Mouse (Mus musculus): ENCODE results near the gene Stk4. TPM values are rescaled to one million over a fixed set of nuclear protein-coding genes. Genes with fewer than 3 reads are reported as not detected.
A peak's percentile ranks its signal among the peaks of the same experiment; 100 is the strongest.

The Stk4 gene
- polyA plus RNA-seq, 1 experiment from 2014 or later: 15.2 TPM

GRCm38 (mm10) chr2:164111546-164111945 is 41.4 kb downstream of the Stk4 start:
- H3K27ac ChIP-seq: no peak overlapping the region
- H3K9me3 ChIP-seq (replicated peaks; ENCODE audit: low read length): no peaks in the 10 kb centered on the region
- no peak overlapping the region for H3K4me3 ChIP-seq (replicated peaks; ENCODE audit: low read depth, low read length)
- ATAC-seq (replicated peaks; ENCODE audit: low FRiP score, low read depth) (no peak), DNase-seq (ENCODE audit: low spot score) (peak; percentile 24)
- no peak overlapping the region for H3K4me2 ChIP-seq (ENCODE audit: low read length)
- no peaks in the 10 kb centered on the region for H3K4me1 ChIP-seq (replicated peaks; ENCODE audit: insufficient read depth, low read length)
- no peak for TF ChIP-seq CTCF (IDR thresholded peaks at IDR 0.05; ENCODE audit: low read depth)
- no peak overlapping the region for H3K9ac ChIP-seq (ENCODE audit: low read depth, low read length)
- H3K36me3 ChIP-seq (ENCODE audit: insufficient read depth, low read length): no peaks in the 10 kb centered on the region
- 68% methylated on average over 8 of the region's 8 CpGs for WGBS
- H3K27me3 ChIP-seq (ENCODE audit: insufficient read depth, low read length): no peaks in the 10 kb centered on the region

- H3K9ac ChIP-seq (ENCODE audit: low read depth, low read length): no peak overlapping the region
- no peaks in the 10 kb centered on the region for H3K27me3 ChIP-seq (ENCODE audit: insufficient read depth, low read length)
- no peak overlapping the region for H3K27ac ChIP-seq
- no peak for TF ChIP-seq CTCF (IDR thresholded peaks at IDR 0.05; ENCODE audit: low read depth)
- ATAC-seq (replicated peaks; ENCODE audit: low FRiP score, low read depth) (no peak), DNase-seq (ENCODE audit: low spot score) (no peak)
- H3K36me3 ChIP-seq (ENCODE audit: insufficient read depth, low read length): peaks cover 7% of the 10 kb centered on the region; the same call in 1 of the 2 replicates
- 90% methylated on average over 6 of the region's 6 CpGs for WGBS
- H3K9me3 ChIP-seq (replicated peaks; ENCODE audit: low read length): no peaks in the 10 kb centered on the region
- H3K4me3 ChIP-seq (replicated peaks; ENCODE audit: low read depth, low read length): no peak overlapping the region
- H3K4me2 ChIP-seq (ENCODE audit: low read length): no peak overlapping the region
- H3K4me1 ChIP-seq (replicated peaks; ENCODE audit: insufficient read depth, low read length): no peaks in the 10 kb centered on the region
Measured at GRCm38 (mm10) chr2:164114051-164114450, 43.9 kb downstream of the Stk4 start.

DNA sequence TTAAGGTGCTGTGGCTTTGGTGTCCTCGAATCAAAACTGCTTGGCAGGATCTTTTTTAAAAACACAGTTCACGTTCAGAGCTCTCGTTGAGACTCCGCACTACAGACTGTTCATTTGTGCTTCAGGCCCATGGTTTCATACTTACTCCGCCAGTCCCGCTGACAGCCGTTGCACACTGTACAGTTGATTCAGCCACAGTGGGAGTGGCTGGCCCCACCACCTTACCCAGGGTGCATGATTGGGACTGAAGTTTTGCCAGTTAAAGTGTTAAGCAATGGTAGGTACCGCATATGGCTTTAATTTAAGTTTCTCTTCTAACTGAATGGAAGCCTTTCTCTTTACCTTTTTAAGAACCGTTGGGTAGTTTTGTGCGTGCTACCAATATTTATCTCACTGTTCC is 45.4 kb downstream of the Stk4 start:
- no peak overlapping the region for H3K4me3 ChIP-seq (replicated peaks; ENCODE audit: low read depth, low read length)
- TF ChIP-seq CTCF (IDR thresholded peaks at IDR 0.05; ENCODE audit: low read depth): no peak
- H3K9ac ChIP-seq (ENCODE audit: low read depth, low read length): no peak overlapping the region
- H3K9me3 ChIP-seq (replicated peaks; ENCODE audit: low read length): no peaks in the 10 kb centered on the region
- H3K4me2 ChIP-seq (ENCODE audit: low read length): no peak overlapping the region
- ATAC-seq (replicated peaks; ENCODE audit: low FRiP score, low read depth) (no peak), DNase-seq (ENCODE audit: low spot score) (no peak)
- no peak overlapping the region for H3K27ac ChIP-seq
- 87% methylated on average over 10 of the region's 10 CpGs for WGBS
- H3K36me3 ChIP-seq (ENCODE audit: insufficient read depth, low read length): peaks cover 16% of the 10 kb centered on the region; the same call in 1 of the 2 replicates
- H3K4me1 ChIP-seq (replicated peaks; ENCODE audit: insufficient read depth, low read length): no peaks in the 10 kb centered on the region
- H3K27me3 ChIP-seq (ENCODE audit: insufficient read depth, low read length): no peaks in the 10 kb centered on the region

- Histone ChIP-seq H3K27me3 (ENCODE audit: insufficient read depth, low read length) (no peaks in the 10 kb centered on the region), H3K4me1 (replicated peaks; ENCODE audit: insufficient read depth, low read length) (no peaks in the 10 kb centered on the region), H3K9ac (ENCODE audit: low read depth, low read length) (no peak overlapping the region), H3K4me3 (replicated peaks; ENCODE audit: low read depth, low read length) (no peak overlapping the region), H3K36me3 (ENCODE audit: insufficient read depth, low read length) (peaks cover 16% of the 10 kb centered on the region; the same call in 1 of the 2 replicates), H3K4me2 (ENCODE audit: low read length) (no peak overlapping the region), H3K27ac (no peak overlapping the region), H3K9me3 (replicated peaks; ENCODE audit: low read length) (no peaks in the 10 kb centered on the region)
- ATAC-seq (replicated peaks; ENCODE audit: low FRiP score, low read depth): no peak
- no peak for DNase-seq (ENCODE audit: low spot score)
- TF ChIP-seq CTCF (IDR thresholded peaks at IDR 0.05; ENCODE audit: low read depth): no peak
- 95% methylated on average over 6 of the region's 6 CpGs for WGBS
Measured at GRCm38 (mm10) chr2:164119503-164119902, 49.4 kb downstream of the Stk4 start.

GRCm38 (mm10) chr2:164123169-164123766 is 53.1 kb downstream of the Stk4 start:
- no peaks in the 10 kb centered on the region for H3K9me3 ChIP-seq (replicated peaks; ENCODE audit: low read length)
- H3K4me1 ChIP-seq (replicated peaks; ENCODE audit: insufficient read depth, low read length): no peaks in the 10 kb centered on the region
- DNase-seq (ENCODE audit: low spot score): no peak
- no peak overlapping the region for H3K27ac ChIP-seq
- H3K4me3 ChIP-seq (replicated peaks; ENCODE audit: low read depth, low read length): no peak overlapping the region
- no peaks in the 10 kb centered on the region for H3K27me3 ChIP-seq (ENCODE audit: insufficient read depth, low read length)
- H3K9ac ChIP-seq (ENCODE audit: low read depth, low read length): no peak overlapping the region
- no peak overlapping the region for H3K4me2 ChIP-seq (ENCODE audit: low read length)
- TF ChIP-seq CTCF (IDR thresholded peaks at IDR 0.05; ENCODE audit: low read depth): no peak
- ATAC-seq (replicated peaks; ENCODE audit: low FRiP score, low read depth): no peak
- peaks cover 12% of the 10 kb centered on the region; the same call in 1 of the 2 replicates for H3K36me3 ChIP-seq (ENCODE audit: insufficient read depth, low read length)
- WGBS: 81% methylated on average over 5 of the region's 5 CpGs

GRCm38 (mm10) chr2:164126533-164126955 is 56.4 kb downstream of the Stk4 start:
- H3K9ac ChIP-seq (ENCODE audit: low read depth, low read length): no peak overlapping the region
- WGBS: 76% methylated on average over 13 of the region's 13 CpGs

GRCm38 (mm10) chr2:164127297-164127696 is 57.2 kb downstream of the Stk4 start:
- no peak overlapping the region for H3K4me2 ChIP-seq (ENCODE audit: low read length)
- H3K4me1 ChIP-seq (replicated peaks; ENCODE audit: insufficient read depth, low read length): no peaks in the 10 kb centered on the region
- no peak overlapping the region for H3K4me3 ChIP-seq (replicated peaks; ENCODE audit: low read depth, low read length)
- H3K27me3 ChIP-seq (ENCODE audit: insufficient read depth, low read length): no peaks in the 10 kb centered on the region
- H3K36me3 ChIP-seq (ENCODE audit: insufficient read depth, low read length): no peaks in the 10 kb centered on the region
- no peak overlapping the region for H3K27ac ChIP-seq
- ATAC-seq (replicated peaks; ENCODE audit: low FRiP score, low read depth) (no peak), DNase-seq (ENCODE audit: low spot score) (no peak)
- 86% methylated on average over 2 of the region's 2 CpGs for WGBS
- no peak for TF ChIP-seq CTCF (IDR thresholded peaks at IDR 0.05; ENCODE audit: low read depth)
- H3K9ac ChIP-seq (ENCODE audit: low read depth, low read length): no peak overlapping the region
- no peaks in the 10 kb centered on the region for H3K9me3 ChIP-seq (replicated peaks; ENCODE audit: low read length)

More at GRCm38 (mm10) chr2:164126533-164126955, 56.4 kb downstream of the Stk4 start:
- peak; percentile 66 for TF ChIP-seq CTCF (IDR thresholded peaks at IDR 0.05; ENCODE audit: low read depth)
- Histone ChIP-seq H3K27ac (no peak overlapping the region), H3K4me1 (replicated peaks; ENCODE audit: insufficient read depth, low read length) (no peaks in the 10 kb centered on the region), H3K27me3 (ENCODE audit: insufficient read depth, low read length) (no peaks in the 10 kb centered on the region), H3K4me2 (ENCODE audit: low read length) (no peak overlapping the region), H3K36me3 (ENCODE audit: insufficient read depth, low read length) (no peaks in the 10 kb centered on the region), H3K4me3 (replicated peaks; ENCODE audit: low read depth, low read length) (no peak overlapping the region), H3K9me3 (replicated peaks; ENCODE audit: low read length) (no peaks in the 10 kb centered on the region)
- no peak for ATAC-seq (replicated peaks; ENCODE audit: low FRiP score, low read depth)
- peak; percentile 40 for DNase-seq (ENCODE audit: low spot score)

All from kidney, postnatal 0 days (tissue).